Mouse (Mus musculus): ENCODE data around the gene Tenm4. TPM values are rescaled to one million over a fixed set of nuclear protein-coding genes. Genes with fewer than 3 reads are reported as not detected.
A peak's percentile ranks its signal among the peaks of the same experiment; 100 is the strongest.

The Tenm4 gene
- polyA plus RNA-seq, 1 experiment from 2014 or later, result 48.9 TPM

- no peak overlapping the region; the same call in 1 of the 2 replicates for H3K9ac ChIP-seq (ENCODE audit: low read length)
- no peaks in the 10 kb centered on the region for H3K27me3 ChIP-seq (replicated peaks; ENCODE audit: control insufficient read depth, insufficient read depth, low read length)
- H3K4me2 ChIP-seq (ENCODE audit: low read length), result no peak overlapping the region
- ATAC-seq (peak; percentile 27), DNase-seq (ENCODE audit: low spot score) (no peak)
- H3K4me3 ChIP-seq (ENCODE audit: low read depth, low read length), result no peak overlapping the region
- 29% methylated on average over 11 of the region's 11 CpGs for WGBS
- H3K4me1 ChIP-seq (ENCODE audit: control insufficient read depth, insufficient read depth, low read length), result peaks cover 21% of the 10 kb centered on the region
- peak overlapping the region; percentile 71 for H3K27ac ChIP-seq (ENCODE audit: low read depth, low read length)
- H3K36me3 ChIP-seq (ENCODE audit: control insufficient read depth, insufficient read depth, low read length), result no peaks in the 10 kb centered on the region
- H3K9me3 ChIP-seq (replicated peaks; ENCODE audit: control insufficient read depth, low read length), result no peaks in the 10 kb centered on the region
Measured at GRCm38 (mm10) chr7:96278378-96278777, 107.3 kb downstream of the Tenm4 start.

DNA sequence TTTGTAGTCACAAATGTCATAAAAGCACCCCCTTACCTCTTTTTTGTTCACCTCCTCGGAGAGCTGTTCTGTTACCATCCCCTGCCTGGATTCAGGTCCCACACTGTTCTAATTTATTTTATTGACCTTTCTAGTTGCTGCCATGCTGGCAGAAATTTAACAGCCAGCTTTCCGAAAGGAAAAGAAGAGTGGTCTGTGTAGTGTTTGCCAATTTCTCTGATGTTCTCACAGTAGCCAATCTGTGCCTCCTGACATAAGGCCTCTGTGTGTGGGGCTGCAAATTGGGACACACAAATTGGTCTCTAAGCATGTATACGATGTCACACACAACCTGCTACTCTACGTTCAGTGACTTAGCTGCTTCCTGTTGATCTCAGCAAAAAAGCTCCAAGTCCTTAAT, 109.7 kb downstream of the Tenm4 start:
- Histone ChIP-seq H3K27ac (ENCODE audit: low read depth, low read length) (no peak overlapping the region), H3K9ac (ENCODE audit: low read length) (no peak overlapping the region), H3K4me3 (ENCODE audit: low read depth, low read length) (no peak overlapping the region), H3K9me3 (replicated peaks; ENCODE audit: control insufficient read depth, low read length) (no peaks in the 10 kb centered on the region), H3K4me1 (ENCODE audit: control insufficient read depth, insufficient read depth, low read length) (peaks cover 21% of the 10 kb centered on the region), H3K27me3 (replicated peaks; ENCODE audit: control insufficient read depth, insufficient read depth, low read length) (no peaks in the 10 kb centered on the region), H3K36me3 (ENCODE audit: control insufficient read depth, insufficient read depth, low read length) (no peaks in the 10 kb centered on the region), H3K4me2 (ENCODE audit: low read length) (no peak overlapping the region)
- peak; percentile 54 for DNase-seq (ENCODE audit: low spot score)
- WGBS, result 50% methylated on average over 4 of the region's 4 CpGs
- ATAC-seq, result peak; percentile 45; the same call in 1 of the 2 replicates

DNA sequence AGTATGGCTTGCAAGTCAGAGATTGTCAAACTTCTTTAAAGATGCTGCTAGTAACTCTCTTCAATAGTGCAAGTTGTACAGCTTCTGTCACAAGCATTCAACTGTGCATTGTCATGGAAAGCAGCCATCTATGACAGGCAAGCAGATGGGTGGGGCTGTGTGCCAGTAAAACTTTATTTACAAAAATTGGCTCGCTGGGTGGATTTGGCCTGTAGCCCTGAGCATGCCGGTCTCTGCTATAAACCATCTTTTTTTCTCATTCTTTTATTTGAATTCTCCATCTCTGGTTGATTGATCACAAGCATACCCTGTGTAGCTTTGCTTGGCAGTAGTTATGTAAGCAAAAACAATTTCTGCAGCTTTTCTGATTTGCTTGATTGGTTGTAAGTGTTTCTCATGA, 119.5 kb downstream of the Tenm4 start:
- Histone ChIP-seq H3K4me1 (ENCODE audit: control insufficient read depth, insufficient read depth, low read length) (peaks cover 6% of the 10 kb centered on the region; the same call in 1 of the 2 replicates), H3K4me3 (ENCODE audit: low read depth, low read length) (no peak overlapping the region), H3K27ac (ENCODE audit: low read depth, low read length) (no peak overlapping the region; the same call in 1 of the 2 replicates), H3K9me3 (replicated peaks; ENCODE audit: control insufficient read depth, low read length) (no peaks in the 10 kb centered on the region), H3K27me3 (replicated peaks; ENCODE audit: control insufficient read depth, insufficient read depth, low read length) (no peaks in the 10 kb centered on the region), H3K4me2 (ENCODE audit: low read length) (no peak overlapping the region), H3K36me3 (ENCODE audit: control insufficient read depth, insufficient read depth, low read length) (no peaks in the 10 kb centered on the region), H3K9ac (ENCODE audit: low read length) (no peak overlapping the region)
- peak; percentile 82 for DNase-seq (ENCODE audit: low spot score)
- ATAC-seq, result peak; percentile 82
- 18% methylated on average over 2 of the region's 2 CpGs for WGBS

GRCm38 (mm10) chr7:96295959-96296358, 124.9 kb downstream of the Tenm4 start:
- no peak for ATAC-seq
- Histone ChIP-seq H3K4me1 (ENCODE audit: control insufficient read depth, insufficient read depth, low read length) (no peaks in the 10 kb centered on the region), H3K4me2 (ENCODE audit: low read length) (no peak overlapping the region), H3K9me3 (replicated peaks; ENCODE audit: control insufficient read depth, low read length) (no peaks in the 10 kb centered on the region), H3K9ac (ENCODE audit: low read length) (no peak overlapping the region), H3K36me3 (ENCODE audit: control insufficient read depth, insufficient read depth, low read length) (no peaks in the 10 kb centered on the region), H3K27me3 (replicated peaks; ENCODE audit: control insufficient read depth, insufficient read depth, low read length) (no peaks in the 10 kb centered on the region), H3K27ac (ENCODE audit: low read depth, low read length) (no peak overlapping the region), H3K4me3 (ENCODE audit: low read depth, low read length) (no peak overlapping the region)
- WGBS, result 94% methylated on average over 5 of the region's 5 CpGs
- DNase-seq (ENCODE audit: low spot score), result no peak

DNA sequence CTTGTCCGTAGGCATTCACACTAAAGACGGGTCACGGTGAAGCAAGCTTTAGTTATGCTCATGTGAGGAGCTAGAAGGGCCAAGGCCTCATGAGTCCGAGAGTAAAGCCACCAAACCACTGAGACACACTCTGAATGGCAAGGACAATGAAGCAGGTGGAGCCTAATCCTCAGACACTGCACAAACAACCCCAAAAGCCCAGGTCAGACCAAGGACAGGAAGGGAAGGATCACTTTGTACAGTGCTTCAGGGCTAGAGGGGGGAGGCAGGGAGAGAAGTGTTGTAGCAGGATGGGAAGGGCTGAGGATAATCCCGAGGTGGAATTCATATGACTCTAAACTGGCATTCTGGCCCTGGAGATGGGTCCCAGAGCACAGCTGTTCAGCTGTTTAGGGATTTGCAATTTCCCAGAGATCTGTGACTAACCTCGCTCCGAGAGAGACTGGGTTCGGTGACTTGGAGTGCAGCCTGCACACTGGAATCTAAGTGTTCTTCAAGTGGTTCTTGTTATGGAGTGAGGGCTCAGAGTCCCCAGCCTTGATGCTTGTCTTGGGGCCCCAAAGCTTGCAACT, 129.9 kb downstream of the Tenm4 start:
- H3K4me3 ChIP-seq (ENCODE audit: low read depth, low read length), result no peak overlapping the region
- H3K36me3 ChIP-seq (ENCODE audit: control insufficient read depth, insufficient read depth, low read length), result no peaks in the 10 kb centered on the region
- H3K9ac ChIP-seq (ENCODE audit: low read length), result no peak overlapping the region
- H3K27me3 ChIP-seq (replicated peaks; ENCODE audit: control insufficient read depth, insufficient read depth, low read length), result no peaks in the 10 kb centered on the region
- no peak for DNase-seq (ENCODE audit: low spot score)
- ATAC-seq, result no peak
- H3K27ac ChIP-seq (ENCODE audit: low read depth, low read length), result no peak overlapping the region
- WGBS, result 80% methylated on average over 8 of the region's 8 CpGs
- H3K4me1 ChIP-seq (ENCODE audit: control insufficient read depth, insufficient read depth, low read length), result peaks cover 8% of the 10 kb centered on the region; the same call in 1 of the 2 replicates
- no peak overlapping the region for H3K4me2 ChIP-seq (ENCODE audit: low read length)
- H3K9me3 ChIP-seq (replicated peaks; ENCODE audit: control insufficient read depth, low read length), result no peaks in the 10 kb centered on the region

- DNase-seq (ENCODE audit: low spot score) (no peak), ATAC-seq (no peak)
- no peaks in the 10 kb centered on the region for H3K36me3 ChIP-seq (ENCODE audit: control insufficient read depth, insufficient read depth, low read length)
- H3K9me3 ChIP-seq (replicated peaks; ENCODE audit: control insufficient read depth, low read length), result no peaks in the 10 kb centered on the region
- no peak overlapping the region for H3K4me3 ChIP-seq (ENCODE audit: low read depth, low read length)
- H3K9ac ChIP-seq (ENCODE audit: low read length), result no peak overlapping the region
- H3K4me2 ChIP-seq (ENCODE audit: low read length), result no peak overlapping the region
- H3K4me1 ChIP-seq (ENCODE audit: control insufficient read depth, insufficient read depth, low read length), result peaks cover 11% of the 10 kb centered on the region; the same call in 1 of the 2 replicates
- no peaks in the 10 kb centered on the region for H3K27me3 ChIP-seq (replicated peaks; ENCODE audit: control insufficient read depth, insufficient read depth, low read length)
- no peak overlapping the region for H3K27ac ChIP-seq (ENCODE audit: low read depth, low read length)
- WGBS, result 75% methylated on average over 3 of the region's 3 CpGs
Measured at GRCm38 (mm10) chr7:96301813-96302212, 130.8 kb downstream of the Tenm4 start.

- Histone ChIP-seq H3K27me3 (replicated peaks; ENCODE audit: control insufficient read depth, insufficient read depth, low read length) (no peaks in the 10 kb centered on the region), H3K4me3 (ENCODE audit: low read depth, low read length) (no peak overlapping the region), H3K36me3 (ENCODE audit: control insufficient read depth, insufficient read depth, low read length) (no peaks in the 10 kb centered on the region), H3K9ac (ENCODE audit: low read length) (no peak overlapping the region), H3K4me2 (ENCODE audit: low read length) (no peak overlapping the region), H3K9me3 (replicated peaks; ENCODE audit: control insufficient read depth, low read length) (no peaks in the 10 kb centered on the region), H3K4me1 (ENCODE audit: control insufficient read depth, insufficient read depth, low read length) (peaks cover 11% of the 10 kb centered on the region; the same call in 1 of the 2 replicates), H3K27ac (ENCODE audit: low read depth, low read length) (no peak overlapping the region)
- ATAC-seq (no peak), DNase-seq (ENCODE audit: low spot score) (no peak)
- 46% methylated on average over 2 of the region's 2 CpGs for WGBS
Measured at GRCm38 (mm10) chr7:96303963-96304362, 132.9 kb downstream of the Tenm4 start.

DNA sequence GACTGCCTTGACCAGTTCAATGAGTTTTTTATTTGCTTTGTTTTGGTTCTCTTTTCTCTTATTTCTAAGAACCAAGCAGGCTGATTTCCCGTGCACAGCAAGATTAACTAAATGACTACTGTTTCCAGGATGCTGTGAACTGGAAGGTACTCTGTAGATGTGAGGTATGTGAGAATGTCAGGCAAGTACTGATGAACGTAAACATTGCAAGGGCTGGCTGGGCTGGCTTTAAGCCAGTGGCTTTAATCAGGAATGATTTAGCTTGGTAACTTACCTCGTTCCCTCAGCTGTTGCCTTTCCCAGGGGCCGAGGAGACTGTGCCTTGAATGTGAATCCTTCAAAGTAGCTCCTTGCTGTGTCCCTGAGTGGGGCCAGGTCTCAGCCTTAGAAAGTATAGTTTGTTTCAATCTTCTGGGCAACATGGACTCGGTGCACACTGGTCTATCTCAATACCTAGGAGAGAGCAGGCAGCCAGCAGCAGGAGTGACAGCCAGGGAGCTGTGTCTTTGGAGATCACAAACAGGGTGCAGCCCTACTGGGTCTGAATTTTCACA, 134.4 kb downstream of the Tenm4 start:
- Histone ChIP-seq H3K9ac (ENCODE audit: low read length) (no peak overlapping the region), H3K36me3 (ENCODE audit: control insufficient read depth, insufficient read depth, low read length) (no peaks in the 10 kb centered on the region; the same call in 1 of the 2 replicates), H3K4me1 (ENCODE audit: control insufficient read depth, insufficient read depth, low read length) (peaks cover 11% of the 10 kb centered on the region; the same call in 1 of the 2 replicates), H3K27ac (ENCODE audit: low read depth, low read length) (no peak overlapping the region), H3K4me3 (ENCODE audit: low read depth, low read length) (no peak overlapping the region), H3K27me3 (replicated peaks; ENCODE audit: control insufficient read depth, insufficient read depth, low read length) (no peaks in the 10 kb centered on the region), H3K9me3 (replicated peaks; ENCODE audit: control insufficient read depth, low read length) (no peaks in the 10 kb centered on the region), H3K4me2 (ENCODE audit: low read length) (no peak overlapping the region)
- 0 out of 2 replicates have a peak, but pooled peaks have one; percentile 25 for ATAC-seq
- peak; percentile 45 for DNase-seq (ENCODE audit: low spot score)
- 33% methylated on average over 5 of the region's 5 CpGs for WGBS

GRCm38 (mm10) chr7:96308106-96308505, 137.1 kb downstream of the Tenm4 start:
- no peak overlapping the region for H3K27ac ChIP-seq (ENCODE audit: low read depth, low read length)
- no peak overlapping the region for H3K4me2 ChIP-seq (ENCODE audit: low read length)
- peaks cover 11% of the 10 kb centered on the region; the same call in 1 of the 2 replicates for H3K4me1 ChIP-seq (ENCODE audit: control insufficient read depth, insufficient read depth, low read length)
- no peak overlapping the region for H3K4me3 ChIP-seq (ENCODE audit: low read depth, low read length)
- no peak overlapping the region for H3K9ac ChIP-seq (ENCODE audit: low read length)
- no peaks in the 10 kb centered on the region for H3K9me3 ChIP-seq (replicated peaks; ENCODE audit: control insufficient read depth, low read length)
- H3K36me3 ChIP-seq (ENCODE audit: control insufficient read depth, insufficient read depth, low read length), result no peaks in the 10 kb centered on the region; the same call in 1 of the 2 replicates
- ATAC-seq, result no peak
- DNase-seq (ENCODE audit: low spot score), result no peak
- 84% methylated on average over 6 of the region's 6 CpGs for WGBS
- no peaks in the 10 kb centered on the region for H3K27me3 ChIP-seq (replicated peaks; ENCODE audit: control insufficient read depth, insufficient read depth, low read length)
